Mouse (Mus musculus) embryonic fibroblast, embryonic 13.5 days (primary cell): Measurements from ENCODE around the gene Prrx2. TPM values are rescaled to one million over a fixed set of nuclear protein-coding genes. Genes with fewer than 3 reads are reported as not detected.
"Not testable (repeated sequence)": the region's sequence is repeated elsewhere in the genome, so short reads cannot be mapped to it uniquely, and the experiment has no call there.

Experiments
- H3K27ac ChIP-seq: 2 replicates; pipeline ENCODE4 v1.5.1; 2012; ENCODE audit warnings: low read length, control low read depth, inconsistent platforms; ENCODE audit not compliant: insufficient read depth
- H3K4me1 ChIP-seq: 2 replicates; pipeline ENCODE4 v1.6.1; 2011; ENCODE audit warnings: low read length; ENCODE audit not compliant: control insufficient read depth, insufficient read depth
- H3K4me3 ChIP-seq: 2 replicates; pipeline ENCODE4 v1.5.1; 2011; ENCODE audit warnings: mild to moderate bottlenecking, control low read depth, low read length; ENCODE audit not compliant: insufficient read depth
- CTCF ChIP-seq: IDR thresholded peaks from 2 replicates; pipeline ENCODE4 v1.5.1; 2011; ENCODE audit warnings: mild to moderate bottlenecking, control low read depth, low read length, moderate library complexity, borderline replicate concordance; ENCODE audit not compliant: insufficient read depth
- POLR2A ChIP-seq: IDR thresholded peaks from 2 replicates; pipeline ENCODE4 v1.6.1; 2011; ENCODE audit warnings: low read depth, mild to moderate bottlenecking, control low read depth, low read length, moderate library complexity
- polyA plus RNA-seq: library from polyadenylated mRNA; stranded (reverse); fragments of >200 nt; gene quantifications from 2 replicates; pipeline ENCODE4 v1.2.4, GENCODE M21; 2011; ENCODE audit warnings: low read depth; ENCODE audit not compliant: missing spikeins, insufficient read length

The Prrx2 gene
- polyA plus RNA-seq, 1 experiment: 154 TPM

DNA sequence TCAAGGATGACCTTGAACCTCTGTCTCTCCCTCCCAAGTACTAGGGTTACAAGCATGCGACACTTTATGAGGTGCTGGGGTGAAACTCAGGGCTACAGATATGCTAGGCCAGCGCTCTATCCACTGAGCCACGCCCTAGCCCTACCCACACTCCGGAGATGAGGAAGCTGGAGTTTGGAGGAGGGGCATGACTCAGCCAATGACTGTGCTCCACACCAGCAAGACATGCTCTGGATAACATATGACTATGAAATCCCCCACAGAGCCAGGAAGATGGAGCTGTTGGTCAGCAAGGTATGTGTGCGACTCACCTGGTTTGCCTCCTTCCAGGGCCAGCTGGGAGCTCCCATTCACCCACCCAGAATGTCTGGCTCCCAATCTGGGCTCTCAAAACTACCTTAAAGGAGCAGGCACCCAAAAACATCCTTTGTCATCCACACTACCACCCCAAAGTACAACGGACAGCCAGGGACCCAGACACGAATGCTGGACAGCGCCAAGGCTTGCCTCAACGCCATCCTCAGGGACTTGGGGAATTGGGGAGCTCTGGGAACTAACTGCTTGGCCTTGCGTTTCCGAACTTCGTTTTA is 94.2 kb downstream of the Prrx2 start:
- TF ChIP-seq POLR2A (no peak), CTCF (no peak)
- Histone ChIP-seq H3K27ac (peak overlapping the region; percentile 12; the same call in 1 of the 2 replicates), H3K4me3 (no peak overlapping the region), H3K4me1 (peaks cover 2% of the 10 kb centered on the region)

- Histone ChIP-seq H3K27ac (peak within 1 kb of the TSS; percentile 12; the same call in 1 of the 2 replicates), H3K4me1 (peaks cover 2% of the 10 kb centered on the region), H3K4me3 (no peak within 1 kb of the TSS)
- TF ChIP-seq CTCF: 0 out of 2 replicates have a peak, but pooled peaks have one; percentile 24
- TF ChIP-seq POLR2A: no peak
These were observed 94.8 kb downstream of the Prrx2 start, which contains the start of gene Ptges for GRCm38 (mm10) chr2:30929483-30930045. Gene Ptges, minus strand, starts transcription at chr2:30929863.

- not testable (repeated sequence) for H3K27ac ChIP-seq, H3K4me3 ChIP-seq, H3K4me1 ChIP-seq
These were observed 96.1 kb downstream of the Prrx2 start for GRCm38 (mm10) chr2:30930846-30931245.

Other genes with a start within 250 kb of the Prrx2 start
- 2.8 and 3.4 TPM in 2 replicates for gene Cstad, start 239.9 kb upstream of the Prrx2 start, polyA plus RNA-seq
- not detected in 2 replicates for gene 1700001O22Rik, start 31.3 kb upstream of the Prrx2 start, polyA plus RNA-seq
- 25.6 and 30.3 TPM in 2 replicates for gene Ntmt1, start 27.1 kb upstream of the Prrx2 start, polyA plus RNA-seq
- 20.2 and 26.0 TPM in 2 replicates for gene Asb6, start 4.6 kb upstream of the Prrx2 start, polyA plus RNA-seq
- 37.2 and 41.3 TPM in 2 replicates for gene Ptges, start 94.9 kb downstream of the Prrx2 start, polyA plus RNA-seq
- gene Tor1b, start 118.0 kb downstream of the Prrx2 start, polyA plus RNA-seq: 43.9 and 47.1 TPM in 2 replicates
- 31.5 and 38.9 TPM in 2 replicates for gene Tor1a, start 133.0 kb downstream of the Prrx2 start, polyA plus RNA-seq
- gene BC005624, start 147.2 kb downstream of the Prrx2 start, polyA plus RNA-seq: 31.6 and 33.6 TPM in 2 replicates
- 9.9 and 10.4 TPM in 2 replicates for gene Usp20, start 147.3 kb downstream of the Prrx2 start, polyA plus RNA-seq